Mouse (Mus musculus) heart, postnatal 14 days (tissue): ENCODE results near the gene Pate4. TPM values are rescaled to one million over a fixed set of nuclear protein-coding genes. Genes with fewer than 3 reads are reported as not detected.

Experiments used
- total RNA-seq, 2 experiments: library from RNA; stranded (reverse); gene quantifications; 2 replicates each; pipeline ENCODE4 v1.2.3; 2021

The Pate4 gene
- total RNA-seq, 2 experiments from 2014 or later: not detected

Other genes with a start within 250 kb of the Pate4 start
- gene Cdon, start 190.8 kb downstream of the Pate4 start, total RNA-seq: 10 to 100 TPM; 16.9 to 18.6 TPM
- not detected for gene Gm1113, start 93.7 kb downstream of the Pate4 start, total RNA-seq
- gene Ddx25, start 53.4 kb downstream of the Pate4 start, total RNA-seq: not detected
- 1 to 10 TPM; 7.1 to 7.9 TPM for gene Pus3, start 53.3 kb downstream of the Pate4 start, total RNA-seq
- gene Pate2, start 41.7 kb downstream of the Pate4 start, total RNA-seq: not detected
- gene Hyls1, start 41.5 kb downstream of the Pate4 start, total RNA-seq: 1 to 10 TPM; 2.8 to 3.0 TPM
- not detected for gene Pate3, start 36.3 kb upstream of the Pate4 start, total RNA-seq
- not detected for gene Pate1, start 75.4 kb upstream of the Pate4 start, total RNA-seq
- gene Gm17677, start 129.1 kb upstream of the Pate4 start, total RNA-seq: not detected
- not detected for gene Gm17727, start 166.2 kb upstream of the Pate4 start, total RNA-seq
- not detected for gene Gm27235, start 178.2 kb upstream of the Pate4 start, total RNA-seq
- gene D730048I06Rik, start 178.2 kb upstream of the Pate4 start, total RNA-seq: not detected
- gene 9230110F15Rik, start 232.2 kb upstream of the Pate4 start, total RNA-seq: not detected